Mouse (Mus musculus) gastrocnemius, postnatal 10 days (tissue): ENCODE measurements around the gene Cdc37. TPM values are rescaled to one million over a fixed set of nuclear protein-coding genes. Genes with fewer than 3 reads are reported as not detected.
"Not testable (repeated sequence)": the region's sequence is repeated elsewhere in the genome, so short reads cannot be mapped to it uniquely, and the experiment has no call there.

Experiments
- DNase-seq: peaks from one replicate; pipeline ENCODE4 v3.0.0; 2021; ENCODE audit warnings: mixed read lengths
- long read RNA-seq, 2 experiments: library from polyadenylated mRNA; stranded (forward); transcript quantifications; one replicate each; pipeline ENCODE4 v2.0.0; 2021
- total RNA-seq, 2 experiments: library from RNA; stranded (reverse); gene quantifications; 2 replicates each; pipeline ENCODE4 v1.2.3; 2021

Gene Cdc37
- 100 to 1,000 TPM; 138 to 151 TPM for total RNA-seq
- long read RNA-seq, experiment 1, full-length matches to known transcripts: 213 of 241 reads
- long read RNA-seq, experiment 1, partial matches to known transcripts: 17 of 241 reads
- long read RNA-seq, experiment 1, other reads (novel, unspliced or antisense): 11 of 241 reads
- long read RNA-seq, experiment 2, full-length matches to known transcripts: 241 of 269 reads
- long read RNA-seq, experiment 2, partial matches to known transcripts: 11 of 269 reads
- long read RNA-seq, experiment 2, other reads (novel, unspliced or antisense): 17 of 269 reads

GRCm38 (mm10) chr9:21149654-21150419, at the start of gene Cdc37:
Cdc37 (minus strand) TSS chr9:21149982.
- peak; percentile 94 for DNase-seq

GRCm38 (mm10) chr9:21198960-21199359, 49.2 kb upstream of the Cdc37 start:
- DNase-seq: no peak

GRCm38 (mm10) chr9:21197981-21198380, 48.2 kb upstream of the Cdc37 start:
- DNase-seq: no peak

- DNase-seq: no peak
Observed at GRCm38 (mm10) chr9:21196521-21197433, 47.0 kb upstream of the Cdc37 start.

GRCm38 (mm10) chr9:21195736-21196505, 46.1 kb upstream of the Cdc37 start:
- DNase-seq: not testable (repeated sequence)

- DNase-seq: no peak
Observed at GRCm38 (mm10) chr9:21194787-21195493, 45.2 kb upstream of the Cdc37 start.

- DNase-seq: no peak
Observed at GRCm38 (mm10) chr9:21193786-21194185, 44.0 kb upstream of the Cdc37 start.

- DNase-seq: no peak
Observed at GRCm38 (mm10) chr9:21190670-21191069, 40.9 kb upstream of the Cdc37 start.

GRCm38 (mm10) chr9:21189905-21190304, 40.1 kb upstream of the Cdc37 start:
- no peak for DNase-seq

- DNase-seq: no peak
Observed at GRCm38 (mm10) chr9:21185436-21185835, 35.7 kb upstream of the Cdc37 start.

GRCm38 (mm10) chr9:21184733-21185132, 35.0 kb upstream of the Cdc37 start:
- peak; percentile 77 for DNase-seq

- peak; percentile 76 for DNase-seq
Observed at GRCm38 (mm10) chr9:21183905-21184413, 34.2 kb upstream of the Cdc37 start.

- DNase-seq: no peak
Observed at GRCm38 (mm10) chr9:21183421-21183820, 33.6 kb upstream of the Cdc37 start.

- peak; percentile 52 for DNase-seq
Observed at GRCm38 (mm10) chr9:21181421-21182220, 31.8 kb upstream of the Cdc37 start.

GRCm38 (mm10) chr9:21180841-21181240, 31.1 kb upstream of the Cdc37 start:
- DNase-seq: no peak

- no peak for DNase-seq
Observed at GRCm38 (mm10) chr9:21180402-21180801, 30.6 kb upstream of the Cdc37 start.

GRCm38 (mm10) chr9:21172364-21172763, 22.6 kb upstream of the Cdc37 start:
- DNase-seq: no peak

GRCm38 (mm10) chr9:21169157-21169556, 19.4 kb upstream of the Cdc37 start:
- DNase-seq: no peak

- DNase-seq: peak; percentile 81
Observed at GRCm38 (mm10) chr9:21168161-21169123, 18.7 kb upstream of the Cdc37 start.
